Mouse (Mus musculus): ENCODE measurements around the gene Slc22a22.
A peak's percentile ranks its signal among the peaks of the same experiment; 100 is the strongest.

The Slc22a22 gene

DNA sequence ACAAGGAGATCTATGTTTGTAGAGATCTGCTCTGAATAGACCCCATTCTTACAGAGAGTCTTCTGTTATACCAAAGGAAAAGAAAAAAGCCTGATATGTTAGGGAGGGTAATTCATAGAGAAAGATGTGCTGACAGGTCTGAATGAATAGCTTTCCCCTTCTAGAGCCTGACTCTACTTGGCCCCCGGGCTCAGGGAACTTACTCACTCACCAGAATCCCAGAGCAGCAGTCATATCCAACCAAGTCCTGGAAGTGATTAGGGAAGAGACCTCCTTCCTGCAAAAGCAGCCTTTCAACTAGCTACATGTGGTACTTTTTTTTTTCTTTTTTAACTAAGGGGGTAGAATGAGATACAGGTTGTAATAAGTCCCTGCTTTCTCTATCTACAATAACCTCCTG lies 111.0 kb downstream of the Slc22a22 start:
- no peak for DNase-seq

DNA sequence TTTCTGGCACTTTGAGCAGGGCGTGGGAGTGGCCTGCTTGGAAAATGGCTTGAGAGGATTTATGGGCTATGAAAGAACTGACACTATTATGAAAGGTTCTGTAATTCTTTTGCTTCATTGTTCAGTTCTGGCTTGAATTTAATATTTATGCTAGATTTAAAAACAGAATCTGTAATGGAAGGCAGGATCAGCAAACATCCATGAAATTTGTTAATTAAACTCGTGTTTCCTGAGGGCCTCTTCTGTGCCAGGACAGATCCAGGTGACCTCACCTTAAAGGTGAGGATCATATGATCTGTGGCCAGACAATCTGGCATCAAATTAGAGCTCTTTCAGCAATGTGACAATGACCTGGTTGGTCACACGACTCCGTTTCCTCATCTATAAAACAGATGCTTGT lies 122.1 kb downstream of the Slc22a22 start:
- DNase-seq = no peak

DNA sequence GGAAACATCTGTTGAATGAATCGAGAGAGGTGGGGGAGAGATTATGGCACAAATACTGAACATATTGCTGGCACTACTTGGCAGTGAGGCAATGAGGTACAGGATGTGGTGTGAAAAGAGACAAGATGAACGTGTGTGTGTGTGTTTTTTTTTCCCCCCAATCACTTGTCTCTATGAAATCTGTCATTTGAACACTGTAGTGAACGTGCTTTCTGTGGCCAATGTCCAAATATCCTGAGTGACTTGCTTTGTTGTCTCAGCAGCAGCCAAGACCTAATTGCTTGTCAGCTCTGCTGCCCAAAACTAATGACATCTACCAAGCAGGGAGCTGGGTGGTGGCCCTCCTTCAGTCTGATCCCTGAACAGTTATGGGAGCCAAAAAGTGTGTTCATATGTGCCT lies 136.9 kb downstream of the Slc22a22 start:
- no peak for DNase-seq

- DNase-seq = peak in 1 of 2 experiments; percentile 1
Observed at GRCm38 (mm10) chr15:57331326-57331725, 146.1 kb downstream of the Slc22a22 start.

- DNase-seq = peak in 1 of 2 experiments; percentile 12
Observed at GRCm38 (mm10) chr15:57318001-57318400, 159.4 kb downstream of the Slc22a22 start.

GRCm38 (mm10) chr15:57316486-57316885 lies 160.9 kb downstream of the Slc22a22 start:
- no peak for DNase-seq

- no peak for DNase-seq
Observed at GRCm38 (mm10) chr15:57302710-57303109, 174.7 kb downstream of the Slc22a22 start.

- no peak for DNase-seq
Observed at GRCm38 (mm10) chr15:57278505-57278904, 198.9 kb downstream of the Slc22a22 start.

- DNase-seq = no peak
Observed at GRCm38 (mm10) chr15:57276411-57276810, 201.0 kb downstream of the Slc22a22 start.

DNA sequence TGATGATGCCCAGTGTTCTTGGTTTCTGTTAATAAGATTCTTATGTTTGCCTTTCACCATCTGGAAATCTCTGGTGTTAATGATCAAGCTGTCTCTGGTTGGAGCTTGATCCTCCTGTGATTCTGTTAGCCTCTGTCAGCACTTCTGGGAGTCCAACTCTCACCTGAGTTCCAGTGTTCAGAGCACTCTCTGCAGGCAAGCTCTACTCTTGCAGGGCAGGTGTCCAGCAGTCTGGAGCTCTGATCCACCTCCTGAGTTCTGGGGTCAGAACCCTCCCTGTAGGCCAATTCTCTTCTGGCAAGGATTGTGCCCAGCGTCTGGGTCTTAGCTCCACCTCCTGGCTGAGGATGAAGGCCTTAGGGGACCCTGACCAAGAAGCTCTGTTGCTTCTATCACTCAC lies 237.4 kb downstream of the Slc22a22 start:
- DNase-seq = peak; percentile 66 to 74

DNA sequence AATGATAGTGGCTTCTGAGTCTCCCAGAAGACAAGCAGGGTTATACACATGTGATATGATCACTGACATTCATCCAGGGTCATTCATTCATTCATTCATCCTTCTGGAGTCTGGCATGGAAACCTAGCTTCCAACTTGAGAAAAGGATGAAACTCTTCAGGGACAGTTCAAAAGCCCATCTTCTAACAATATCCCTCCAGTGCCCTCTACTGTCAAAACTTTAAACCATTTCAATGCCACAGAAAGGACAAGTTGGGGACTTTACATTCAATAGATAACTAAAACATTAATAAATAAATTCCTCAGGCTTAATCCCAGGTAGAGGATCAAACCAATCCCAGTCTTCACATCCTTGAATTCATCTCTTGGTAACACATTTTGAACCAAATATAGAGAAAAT lies 247.0 kb downstream of the Slc22a22 start:
- peak in 1 of 2 experiments; percentile 2 for DNase-seq

DNA sequence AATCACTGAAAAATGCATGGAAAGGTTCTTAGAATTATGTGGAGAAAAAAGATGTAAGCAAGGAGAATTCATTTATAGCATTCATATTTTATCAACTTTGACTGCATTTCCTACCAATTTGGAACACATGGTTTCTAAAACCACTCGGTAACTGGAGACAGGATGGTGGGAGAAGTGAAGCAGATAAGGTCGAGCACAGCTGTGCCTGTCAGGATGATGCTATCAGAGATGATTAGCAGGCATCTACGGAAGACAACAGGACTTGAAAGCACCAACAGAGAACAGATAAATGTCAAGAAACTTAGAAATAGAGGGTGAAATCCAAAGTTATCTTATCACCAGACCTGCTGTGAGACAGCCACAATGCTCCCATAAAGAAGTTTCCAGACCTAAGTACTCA lies 272.1 kb downstream of the Slc22a22 start:
- DNase-seq = no peak

DNA sequence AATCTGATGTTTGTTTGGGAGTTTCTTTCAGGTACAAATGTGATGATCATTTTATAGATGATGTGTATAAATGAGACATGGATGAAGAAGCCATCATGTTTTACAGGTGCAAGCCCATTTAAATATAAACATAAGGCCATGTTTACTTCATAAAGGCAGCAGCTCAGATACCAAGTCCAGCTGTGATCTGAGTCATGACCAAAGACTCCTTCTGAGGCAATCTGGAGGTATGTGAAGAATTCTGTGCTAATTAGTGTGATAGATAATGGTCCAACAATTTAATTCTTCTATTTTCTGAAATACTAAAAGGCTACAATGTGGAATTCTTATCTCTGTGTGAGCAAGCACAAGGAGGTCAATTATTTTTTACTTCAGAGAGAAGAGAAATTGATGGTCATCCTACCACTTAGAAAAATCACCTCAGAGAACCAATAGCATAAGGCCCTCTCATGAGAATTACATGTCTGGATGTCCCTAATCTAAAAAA lies 272.9 kb downstream of the Slc22a22 start:
- no peak for DNase-seq

All from kidney, postnatal 36 days (tissue).